Mouse (Mus musculus): Measurements from ENCODE around the gene Il18bp.

DNA sequence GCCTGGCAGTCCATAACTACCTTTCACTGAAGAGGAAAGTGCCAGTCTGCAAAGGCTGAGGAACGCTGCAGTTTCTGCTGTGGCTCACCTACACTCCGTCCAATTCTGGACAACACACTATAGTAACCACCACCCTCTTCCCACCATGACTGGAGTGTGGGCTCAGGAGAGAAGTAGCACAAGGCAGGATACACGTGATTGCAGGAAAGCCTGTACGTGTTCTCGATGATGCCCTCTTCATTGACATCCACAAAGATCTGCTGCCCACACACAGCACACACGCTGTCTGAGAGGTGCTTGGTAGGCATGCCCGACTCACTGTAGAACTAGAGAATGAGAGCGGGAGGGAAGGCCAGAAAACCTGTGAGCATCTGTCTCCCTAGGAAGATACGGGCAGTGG is 5.3 kb upstream of the Il18bp start:
- TF ChIP-seq CTCF (conservative IDR thresholded peaks at IDR 0.05; ENCODE audit: low read length) (no peak), NANOG (IDR thresholded peaks at IDR 0.05; ENCODE audit: borderline replicate concordance, low read length) (no peak), POU5F1 (IDR thresholded peaks at IDR 0.05; ENCODE audit: borderline replicate concordance, low read length) (no peak)

All from E14TG2a.4 (cell line).